Mouse (Mus musculus) C2C12 (cell line): ENCODE data around the gene Txnrd2.

Source experiments
- CEBPB ChIP-seq: IDR thresholded peaks from one replicate; pipeline ENCODE4 v1.6.1; 2011; ENCODE audit warnings: low read depth, mild to moderate bottlenecking, control low read depth, moderate library complexity
- CTCF ChIP-seq: IDR thresholded peaks from one replicate; pipeline ENCODE4 v1.5.1; 2011; ENCODE audit not compliant: control insufficient read depth, insufficient read depth, insufficient read length
- FOSL1 ChIP-seq: IDR thresholded peaks from one replicate; pipeline ENCODE4 v1.8.0; 2011; ENCODE audit warnings: mild to moderate bottlenecking, low read length; ENCODE audit not compliant: poor library complexity, insufficient read depth, severe bottlenecking
- MAX ChIP-seq: IDR thresholded peaks from one replicate; pipeline ENCODE4 v1.6.1; 2011; ENCODE audit warnings: mild to moderate bottlenecking, control low read depth
- MYOD1 ChIP-seq: IDR thresholded peaks from one replicate; pipeline ENCODE4 v1.6.1; 2011; ENCODE audit warnings: low read depth; ENCODE audit not compliant: control insufficient read depth, insufficient read length
- MYOG ChIP-seq: IDR thresholded peaks from one replicate; pipeline ENCODE4 v1.6.1; 2011; ENCODE audit not compliant: control insufficient read depth, insufficient read length; ENCODE audit errors: extremely low read depth
- USF1 ChIP-seq: IDR thresholded peaks from one replicate; pipeline ENCODE4 v1.6.1; 2011; ENCODE audit warnings: low read depth, mild to moderate bottlenecking, control low read depth, moderate library complexity

GRCm38 (mm10) chr16:18383756-18384155 is 42.4 kb upstream of the Txnrd2 start:
- TF ChIP-seq USF1 (no peak), CTCF (no peak), CEBPB (no peak), MYOD1 (no peak), FOSL1 (no peak), MAX (no peak), MYOG (no peak)
